Mouse (Mus musculus) spleen, postnatal 4 days (tissue): ENCODE measurements around the gene Smad6.

Source experiments
- DNase-seq, 2 experiments: peaks; one replicate each; pipeline ENCODE4 v3.0.0; 2022; ENCODE audit warnings: low spot score in 2 of 2

The Smad6 gene

DNA sequence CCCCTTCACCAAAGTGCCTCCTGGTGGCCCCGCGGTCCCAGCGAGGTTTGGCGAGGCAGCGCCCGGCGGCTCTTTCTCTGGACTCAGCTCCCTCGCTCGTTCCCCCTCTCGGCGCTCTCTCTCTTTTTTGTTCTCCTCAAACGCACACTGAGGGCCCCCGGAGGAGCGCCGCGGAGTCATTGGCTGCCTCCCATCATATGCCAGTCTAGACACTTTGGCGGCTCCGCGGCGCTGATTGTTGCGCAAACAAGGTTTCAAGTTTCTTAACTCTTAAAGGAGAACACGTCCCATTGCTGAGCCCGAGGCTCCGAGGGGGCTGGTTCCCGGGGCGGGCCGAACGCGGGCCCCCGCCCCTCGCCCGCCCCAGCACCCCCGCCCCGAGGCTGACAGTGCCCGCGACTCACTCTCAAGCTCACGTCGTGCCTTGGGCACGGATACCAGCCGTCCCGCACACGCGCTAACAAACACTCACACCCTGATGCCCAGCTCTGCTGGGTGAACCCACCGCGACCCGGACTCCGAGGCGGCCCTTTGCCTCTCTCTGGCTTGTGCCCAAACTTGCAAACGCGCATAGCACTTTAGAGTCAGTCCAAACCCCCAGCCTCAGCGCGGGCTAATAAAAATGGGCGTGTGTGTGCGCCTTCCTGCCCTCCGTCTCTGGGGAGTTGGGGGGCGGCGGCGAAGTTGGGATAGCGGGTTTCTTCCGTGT is at the start of gene Smad6:
Smad6 (minus strand) TSS at position 207 of the 709 bp plus-strand sequence.
- peak; percentile 72 to 80 for DNase-seq

DNA sequence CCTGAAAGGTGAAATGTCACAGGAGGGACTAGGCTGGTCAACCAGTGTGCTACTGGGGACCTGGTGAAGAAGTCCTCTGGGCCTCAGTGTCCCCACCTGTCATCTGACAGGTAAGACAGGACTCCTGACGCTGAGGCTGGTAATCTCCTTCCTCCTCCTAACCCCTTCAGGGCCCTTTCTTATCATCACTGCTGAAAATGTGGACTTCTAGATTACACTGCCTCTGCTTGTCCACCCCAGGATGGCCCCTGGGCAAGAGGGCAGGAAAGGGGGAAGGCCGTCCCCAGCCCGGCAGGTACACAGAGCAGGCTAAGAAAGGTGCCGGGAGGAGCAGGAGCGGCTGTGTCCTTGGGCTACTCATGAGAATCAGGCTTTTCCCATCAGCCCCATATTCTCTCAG is 48.8 kb upstream of the Smad6 start:
- no peak for DNase-seq

DNA sequence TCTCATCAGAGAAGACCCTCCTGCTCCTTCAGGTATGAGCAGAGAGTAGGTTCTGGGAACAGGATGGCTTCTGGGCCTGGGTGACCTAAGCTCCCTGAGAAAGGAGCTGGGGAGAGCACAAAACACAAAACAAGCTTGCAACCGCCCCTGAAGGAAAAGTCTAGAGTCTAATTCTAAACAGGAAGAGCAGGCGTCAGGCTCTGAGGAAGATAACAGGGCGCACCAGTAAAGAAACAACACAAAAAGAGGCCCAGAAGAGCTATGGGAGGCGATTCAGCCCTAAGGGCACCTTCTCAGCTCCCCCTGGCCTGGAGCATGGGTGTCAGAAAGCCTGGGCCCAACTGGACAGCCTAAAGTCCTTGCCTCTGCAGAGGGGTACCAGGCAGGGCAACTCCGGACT is 47.3 kb upstream of the Smad6 start:
- DNase-seq, result no peak

DNA sequence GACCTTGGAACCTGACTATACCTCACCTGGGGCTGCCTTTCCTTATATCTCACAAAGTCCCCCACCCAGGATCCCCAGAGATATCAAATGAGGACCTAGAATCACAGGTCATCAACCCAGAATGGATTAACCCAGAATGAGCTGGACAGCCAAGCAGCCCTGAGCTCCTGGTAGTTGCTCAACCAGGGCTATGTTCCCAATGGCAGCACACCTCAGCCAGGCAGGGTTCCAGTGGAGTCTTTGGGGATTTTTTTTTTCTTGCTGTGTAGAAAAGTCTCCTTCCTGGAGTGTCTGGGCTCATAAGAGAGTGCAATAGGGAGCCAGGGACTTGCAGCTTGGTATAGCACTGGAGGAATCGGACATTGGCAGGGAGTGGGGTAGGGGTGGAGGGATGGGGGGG is 46.7 kb upstream of the Smad6 start:
- DNase-seq, result no peak

DNA sequence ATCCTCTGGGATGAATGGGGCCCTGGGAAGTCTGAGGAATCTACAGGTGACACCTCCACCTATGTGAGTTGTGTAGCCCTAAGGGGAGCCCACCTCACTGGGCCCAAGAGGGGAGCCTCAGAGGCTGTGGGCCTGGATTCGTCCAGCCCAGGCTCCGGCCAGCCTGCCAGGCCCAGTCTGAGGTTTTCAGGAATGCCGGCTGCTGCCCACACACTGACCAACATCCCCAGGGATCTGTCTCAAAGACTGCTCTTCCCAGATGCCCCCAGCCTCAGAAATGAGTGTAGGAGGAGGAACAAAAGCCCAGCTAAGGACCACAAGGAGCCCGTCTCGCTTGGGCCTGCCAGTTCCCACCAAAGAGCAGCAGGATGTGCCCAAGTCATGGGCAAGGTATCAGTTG is 45.9 kb upstream of the Smad6 start:
- DNase-seq, result no peak

DNA sequence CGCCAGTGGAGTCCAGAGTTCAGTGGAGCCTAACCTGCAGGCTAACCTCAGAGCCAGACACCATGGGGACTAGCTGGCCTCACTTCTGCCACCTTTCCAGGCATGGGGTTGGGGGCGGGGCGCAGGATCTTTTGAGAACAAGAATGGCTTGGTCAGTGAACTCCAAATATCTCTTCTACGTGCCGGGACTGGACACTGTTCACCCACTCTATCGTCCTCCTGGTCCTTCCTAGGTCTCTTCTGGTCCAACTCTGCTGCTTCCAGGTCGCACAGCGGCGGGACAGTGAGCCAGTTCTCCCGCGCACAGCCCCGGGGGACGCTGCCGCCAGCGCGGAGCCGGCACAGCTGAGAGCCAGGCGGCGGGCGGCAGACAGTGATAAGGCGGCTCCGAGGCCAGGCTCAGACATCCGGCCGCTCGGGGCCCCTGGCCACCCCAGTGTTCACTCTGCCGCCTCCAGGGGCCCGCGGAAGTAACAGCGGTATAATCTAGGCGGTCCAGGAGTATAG is 38.2 kb upstream of the Smad6 start:
- peak; percentile 76 to 89 for DNase-seq

DNA sequence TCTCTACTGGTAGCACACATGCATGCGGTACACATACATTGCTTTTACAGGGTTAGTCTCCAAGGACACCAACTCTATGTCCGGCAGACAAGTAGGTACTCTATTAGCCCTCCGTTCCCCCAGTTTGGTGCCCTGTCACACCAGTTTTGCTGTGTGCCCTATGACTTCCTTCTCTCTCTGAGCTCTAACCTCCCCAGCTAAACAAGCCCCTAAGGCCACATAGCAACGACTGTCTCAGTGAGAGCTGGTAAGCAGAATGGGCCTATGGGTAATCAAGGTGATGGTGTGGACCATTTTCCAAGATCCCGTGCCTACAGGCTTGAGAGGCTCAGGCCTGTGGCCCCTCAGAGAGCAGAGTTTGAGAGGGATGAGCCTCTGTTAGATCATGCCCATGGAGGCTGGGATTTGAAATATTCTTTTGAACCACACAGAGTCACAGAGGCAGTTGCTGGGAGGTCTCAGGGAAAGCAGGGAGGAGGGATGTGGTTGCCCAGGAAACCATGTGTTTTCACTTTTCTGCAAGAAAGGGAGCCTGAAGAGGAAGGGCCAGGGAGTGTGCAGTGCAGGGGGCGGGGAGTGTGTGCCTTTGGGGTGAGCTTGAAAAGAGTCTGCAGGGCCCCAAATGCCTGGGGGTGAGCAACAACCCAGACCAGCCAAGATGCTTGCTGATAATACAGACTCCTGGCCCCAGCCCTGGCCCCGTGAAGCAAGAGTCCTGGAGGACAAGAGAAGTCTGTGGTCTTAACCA is 36.2 kb upstream of the Smad6 start:
- DNase-seq, result no peak

DNA sequence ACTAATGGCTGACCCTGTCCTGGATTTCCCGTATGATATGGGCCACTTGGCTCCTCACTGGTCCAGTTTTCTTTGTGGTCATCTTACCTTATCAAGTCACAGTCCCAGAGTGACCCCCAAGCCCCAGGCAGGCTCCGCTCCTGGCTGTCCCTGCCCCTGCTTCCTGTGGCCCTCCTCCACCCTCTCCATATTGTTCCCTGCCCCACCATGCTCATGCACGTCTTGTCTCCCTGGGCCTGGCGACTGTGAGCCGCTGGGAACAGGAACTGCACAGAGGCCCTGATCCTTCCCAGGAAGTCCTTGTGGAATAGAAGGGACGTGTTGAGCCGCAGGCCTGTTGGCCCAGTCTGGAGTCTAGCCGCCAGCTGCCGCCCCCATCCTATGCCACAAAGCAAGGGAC is 33.3 kb upstream of the Smad6 start:
- no peak for DNase-seq

DNA sequence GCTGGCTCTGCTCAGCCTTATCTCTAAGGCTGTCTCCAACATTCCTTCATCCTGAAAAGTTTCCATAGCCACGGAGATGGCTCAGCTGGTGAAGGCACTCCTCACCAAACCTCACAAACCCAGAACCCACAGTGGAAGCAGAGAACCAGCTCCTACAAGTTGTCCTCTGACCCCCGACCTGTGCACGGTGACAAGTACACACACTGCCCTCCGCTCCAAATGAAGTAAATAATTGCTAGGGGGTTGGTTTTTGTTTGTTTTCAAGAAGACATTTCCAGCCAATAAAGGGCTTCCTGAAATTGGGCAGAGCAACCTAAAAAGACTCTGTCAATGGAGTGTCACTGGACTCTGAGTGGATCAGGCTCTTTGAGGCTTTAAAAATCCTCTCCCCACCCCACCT is 31.9 kb upstream of the Smad6 start:
- no peak for DNase-seq

DNA sequence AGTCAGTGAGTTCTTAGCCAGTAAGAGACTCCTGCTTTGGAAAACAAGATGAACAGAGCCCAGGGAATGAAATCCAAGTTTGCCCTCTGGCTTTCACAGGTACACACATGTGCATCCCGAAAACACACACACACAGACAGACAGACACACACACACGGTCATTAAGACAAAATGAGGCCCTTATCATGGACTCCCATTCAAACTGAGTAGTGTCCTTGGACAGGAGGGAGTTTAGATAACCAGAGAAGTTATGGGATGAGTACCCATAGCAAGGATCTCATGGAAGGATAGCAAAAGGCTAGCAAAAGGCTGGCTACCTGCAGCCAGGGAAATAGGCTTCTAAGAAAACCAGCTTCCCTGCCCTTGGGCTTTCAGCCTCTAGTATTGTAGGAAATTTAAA is 29.4 kb upstream of the Smad6 start:
- no peak for DNase-seq

DNA sequence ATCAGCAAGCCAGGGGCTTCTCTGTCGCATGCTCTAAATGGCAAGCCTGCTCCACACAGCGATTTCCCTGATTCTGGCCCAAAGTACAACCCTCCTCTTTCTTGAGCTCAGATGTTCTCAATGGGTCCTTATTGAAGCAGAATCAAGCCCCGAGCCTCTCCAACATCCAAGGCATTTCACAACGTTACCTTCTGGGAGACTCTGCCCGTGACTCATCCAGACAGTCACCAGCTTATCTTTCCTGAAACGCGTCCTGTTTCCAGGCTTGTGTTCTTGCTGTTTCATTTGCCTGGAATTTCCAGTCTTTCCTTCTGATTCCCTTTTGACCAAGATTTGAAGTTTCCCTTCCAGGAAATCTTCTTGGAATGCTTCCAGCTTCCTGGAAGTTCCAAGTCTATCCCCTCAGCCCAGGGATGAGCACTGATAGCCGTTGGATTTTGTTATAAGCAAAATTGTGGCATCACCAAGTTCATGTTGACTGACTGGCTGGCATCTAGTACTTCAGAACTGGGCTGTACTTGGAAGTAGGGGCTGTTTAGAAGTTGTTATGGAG is 28.7 kb upstream of the Smad6 start:
- DNase-seq, result no peak

DNA sequence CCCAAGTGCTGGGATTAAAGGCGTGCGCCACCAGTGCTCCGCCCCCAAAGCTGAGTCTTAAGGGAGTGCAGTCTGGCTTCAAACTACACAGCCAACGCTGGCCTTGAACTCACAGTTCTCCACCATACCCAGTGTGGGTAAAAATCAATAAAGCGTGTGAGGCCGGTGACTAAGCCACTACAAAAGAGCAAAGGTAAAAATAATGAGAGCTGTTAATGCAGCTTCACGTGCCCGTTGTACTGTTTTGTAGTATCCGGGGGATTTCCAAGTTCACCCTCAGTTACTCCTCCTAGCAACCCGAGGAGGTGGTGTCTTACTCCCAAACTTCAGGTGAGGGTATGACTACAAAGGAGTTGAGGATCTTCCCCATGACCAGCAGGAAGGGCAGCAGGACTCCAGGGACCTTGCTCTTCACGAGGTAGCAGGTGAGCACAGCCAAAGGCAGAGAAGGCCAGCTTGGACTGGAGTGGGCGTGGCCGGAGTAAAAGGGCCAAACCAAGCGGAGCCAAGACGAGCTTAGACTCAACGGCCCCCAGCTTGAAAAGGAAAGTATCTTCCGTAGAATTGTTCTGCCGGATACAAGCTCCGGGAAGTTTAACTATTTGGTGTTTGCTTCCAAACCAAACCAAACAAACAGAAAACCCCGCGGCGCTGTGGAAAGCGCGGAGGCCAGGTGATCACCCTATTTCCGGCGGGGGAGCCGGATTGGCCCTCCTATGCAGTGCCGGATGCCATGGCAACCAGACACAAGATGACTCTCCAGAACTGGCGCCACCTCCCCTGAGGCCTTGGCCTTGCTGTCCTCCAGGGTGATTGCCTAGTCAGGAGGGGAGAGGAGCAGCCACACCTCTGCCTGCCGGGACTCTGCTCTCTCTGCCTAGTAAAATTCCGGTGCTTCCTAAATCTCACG is 27.9 kb upstream of the Smad6 start:
- peak; percentile 84 to 89 for DNase-seq

DNA sequence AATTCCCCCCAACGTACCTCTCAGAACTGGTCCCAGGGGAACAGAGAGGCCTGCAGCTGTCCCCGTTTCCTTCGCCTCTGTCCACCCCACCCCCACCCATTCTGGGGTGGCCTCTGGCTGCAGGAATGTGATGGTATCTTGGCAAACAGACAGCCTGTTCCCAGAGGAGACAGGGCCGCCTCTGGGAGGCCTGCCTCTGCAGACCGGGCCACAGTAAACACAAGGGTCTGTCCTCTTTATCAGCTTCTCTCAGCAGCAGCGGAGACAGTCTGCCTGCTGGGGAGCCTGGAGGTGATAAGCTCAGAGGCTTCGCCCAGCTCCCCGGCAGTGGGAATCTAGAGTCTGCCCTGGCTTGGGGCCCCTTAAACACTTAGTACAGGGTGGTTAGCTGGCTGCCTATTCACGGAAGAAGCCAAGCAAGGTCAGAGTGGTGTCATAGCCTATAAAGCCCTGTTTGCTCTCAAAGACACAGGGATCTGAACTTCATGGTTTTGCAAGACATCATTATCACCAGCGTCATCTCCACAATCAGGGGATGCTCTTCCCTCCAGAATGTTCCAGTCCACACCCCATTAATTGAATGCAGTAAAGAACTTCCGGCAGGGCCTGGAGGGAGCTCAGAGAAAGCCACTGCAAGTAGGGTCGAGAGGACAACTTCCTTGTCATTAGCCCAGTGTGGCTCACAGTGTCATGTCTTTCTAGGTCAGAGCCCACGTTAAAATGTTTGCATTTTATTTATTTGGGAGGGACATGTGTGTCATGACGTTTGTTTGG is 23.4 kb upstream of the Smad6 start:
- DNase-seq, result peak; percentile 84 to 88

DNA sequence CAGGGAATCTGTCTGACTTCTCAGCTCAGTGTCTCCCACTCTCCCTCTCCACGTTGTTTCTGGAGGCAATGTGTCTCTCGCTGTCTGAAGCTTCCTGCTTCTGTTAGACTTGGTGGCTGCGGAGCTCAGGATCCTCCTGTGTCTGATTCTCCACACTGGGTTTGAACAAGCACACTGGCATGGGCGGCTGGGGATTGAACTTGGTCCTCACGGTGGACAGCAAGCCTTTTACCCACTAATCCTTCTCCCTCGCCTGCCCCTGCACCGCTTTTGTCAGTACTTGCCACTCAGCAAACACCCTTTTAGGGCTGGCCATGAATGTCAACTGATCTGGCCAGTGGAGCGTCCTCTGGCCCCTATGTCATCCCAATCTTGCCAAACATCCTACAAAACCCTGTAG is 22.5 kb upstream of the Smad6 start:
- peak in 1 of 2 experiments; percentile 73 for DNase-seq

DNA sequence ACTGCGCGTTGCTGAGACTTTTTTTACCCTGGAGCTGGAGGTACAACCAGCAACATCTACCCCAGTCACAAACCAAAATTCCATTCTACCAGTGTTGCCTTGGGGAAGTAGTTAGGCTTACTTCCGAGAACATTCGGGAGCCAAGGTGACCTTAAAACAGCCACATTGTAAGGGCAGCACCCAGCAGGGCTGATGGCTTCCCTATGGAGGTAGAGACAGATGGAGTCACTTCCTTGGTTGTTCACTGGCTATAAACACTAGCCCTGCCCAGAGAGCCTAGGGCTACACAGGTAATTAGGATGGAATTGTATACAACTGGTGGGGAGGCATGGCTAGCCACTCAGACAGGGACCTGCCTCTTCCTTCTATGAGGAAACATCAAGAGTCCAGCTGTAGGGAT is 21.1 kb upstream of the Smad6 start:
- DNase-seq, result no peak

DNA sequence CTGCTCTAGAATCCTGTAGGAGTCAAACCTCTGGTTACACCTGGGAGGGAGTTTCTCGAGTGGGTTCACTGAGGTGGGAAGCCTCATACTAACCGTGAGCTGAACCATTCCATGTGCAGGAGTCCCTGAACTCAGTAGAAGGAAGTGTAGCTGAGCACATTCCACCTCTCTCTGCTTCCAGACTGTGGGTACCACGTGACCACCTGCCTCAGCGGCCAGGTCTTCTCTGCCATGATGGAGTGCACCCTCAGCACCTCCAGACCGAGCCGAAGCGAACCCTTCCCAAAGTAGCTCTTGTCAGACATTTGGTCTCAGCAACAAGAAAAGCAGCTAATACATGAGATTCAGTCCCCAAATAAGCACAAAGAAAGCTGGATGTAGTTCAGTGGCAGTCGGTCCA is 20.4 kb upstream of the Smad6 start:
- no peak for DNase-seq

DNA sequence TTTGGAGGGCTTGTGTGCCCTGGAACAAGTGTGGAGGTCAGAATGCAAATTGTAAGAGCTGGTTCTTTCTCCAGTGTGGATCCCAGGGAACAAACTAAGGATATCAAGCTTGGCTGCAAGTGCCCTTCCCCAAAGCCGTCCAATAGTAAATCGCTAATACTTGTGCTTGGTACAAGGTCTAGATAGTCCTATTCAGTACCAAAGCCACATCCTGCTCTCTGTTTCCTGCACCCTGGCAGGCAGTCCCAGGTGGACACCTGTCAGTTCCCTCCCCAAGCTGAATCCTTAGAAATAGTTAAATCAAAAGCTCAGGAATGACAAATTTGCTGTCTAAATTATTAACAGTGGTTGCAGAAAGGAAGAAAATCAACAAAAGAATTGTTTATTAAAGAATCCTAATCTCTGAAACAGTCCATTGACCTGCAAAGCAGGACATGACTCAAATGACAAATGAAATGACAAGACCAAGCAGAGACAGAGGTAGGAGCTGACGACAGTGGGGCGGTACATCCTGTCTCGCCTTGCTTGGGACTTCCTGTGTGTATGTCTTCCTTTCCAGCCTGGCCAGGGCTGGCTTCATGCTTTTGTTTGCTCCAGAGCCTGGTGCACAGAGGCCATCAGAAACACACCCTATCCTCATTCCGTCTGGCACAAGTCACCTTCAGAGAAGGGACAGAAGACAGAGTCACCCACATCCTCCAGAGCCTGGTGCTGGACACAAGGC is 8.2 kb upstream of the Smad6 start:
- no peak for DNase-seq

DNA sequence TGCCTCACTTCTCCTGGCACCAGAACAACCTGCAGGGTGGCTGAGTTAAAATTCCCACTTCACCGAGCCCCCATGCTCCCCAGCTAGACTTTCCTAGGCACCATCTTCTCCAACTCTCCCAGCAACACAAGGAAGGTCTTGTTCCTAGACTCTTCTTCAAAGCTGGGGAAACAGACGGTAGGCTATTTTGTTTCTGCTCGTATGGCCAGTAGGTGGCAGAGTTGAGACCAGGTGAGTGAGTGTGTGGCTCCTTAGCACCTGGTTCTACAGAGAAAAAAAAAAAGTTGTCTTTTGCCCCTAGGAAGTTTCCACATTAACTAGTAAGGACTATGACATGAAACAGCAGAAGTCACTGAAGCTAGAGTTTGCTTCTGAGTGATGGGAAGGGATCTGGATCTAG is 3.7 kb upstream of the Smad6 start:
- DNase-seq, result peak; percentile 62 to 83

DNA sequence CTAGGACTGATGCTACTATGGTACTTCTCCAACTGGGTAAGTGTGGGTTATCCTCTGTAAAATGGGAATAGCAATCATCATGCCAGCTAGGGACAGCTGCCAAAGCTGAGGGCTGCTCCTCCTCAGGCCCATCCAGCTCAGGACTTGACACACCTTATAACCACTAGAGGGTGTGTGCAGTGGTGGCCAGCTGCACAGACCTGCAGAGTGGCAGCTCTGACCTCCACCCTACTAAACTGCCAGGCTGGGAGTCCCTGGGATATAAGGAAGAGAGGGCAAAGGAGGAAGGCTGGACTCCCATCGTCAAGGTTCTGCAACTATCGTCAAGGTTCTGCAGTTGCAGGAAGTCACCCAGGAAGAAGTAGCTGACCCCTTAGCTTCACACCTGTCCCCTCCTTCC is 3.1 kb upstream of the Smad6 start:
- DNase-seq, result no peak

DNA sequence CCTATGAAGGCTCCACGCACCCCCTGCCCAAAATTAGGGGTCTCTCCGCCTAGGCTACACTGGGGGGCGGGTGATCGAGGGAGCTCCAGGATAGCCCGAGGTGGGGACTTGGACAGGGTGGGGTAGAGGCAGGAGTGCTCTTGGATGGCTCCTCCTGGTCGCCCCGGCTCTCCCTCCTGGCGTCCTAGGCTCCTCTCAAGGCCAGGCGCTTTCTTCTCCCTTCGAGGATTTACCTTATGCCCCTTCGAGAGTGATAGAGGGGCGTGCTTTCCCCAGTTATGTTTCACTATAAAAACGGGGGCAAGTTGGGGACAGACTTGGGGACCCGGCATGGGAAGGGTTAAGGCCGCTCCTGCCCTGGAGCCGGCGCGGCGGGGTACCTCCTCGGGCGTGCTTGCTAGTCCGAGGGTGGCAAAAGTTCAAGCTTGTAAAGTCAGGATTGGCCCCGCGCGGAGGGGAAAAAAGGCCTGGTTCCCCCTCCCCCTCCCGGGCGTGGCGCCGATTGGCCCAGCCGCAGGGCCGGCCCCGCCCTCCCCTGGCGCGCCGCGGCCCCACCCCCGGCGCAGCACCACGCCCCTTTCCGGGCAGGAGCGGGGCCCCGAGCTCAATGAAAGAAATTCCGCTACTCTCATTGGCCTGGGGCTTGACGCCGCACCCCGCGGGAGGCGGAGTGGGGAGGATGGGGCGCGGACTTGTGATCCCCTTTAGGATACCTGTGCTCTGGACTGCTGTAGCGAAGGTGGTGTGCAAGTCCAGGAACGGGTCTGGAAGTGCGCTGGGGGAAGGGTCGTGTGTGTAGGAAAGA is 905 bp upstream of the Smad6 start:
- DNase-seq, result peak; percentile 91 to 95
